Mouse (Mus musculus) layer of hippocampus, postnatal 25 days (tissue): Measurements from ENCODE around the gene Mrtfa. TPM values are rescaled to one million over a fixed set of nuclear protein-coding genes. Genes with fewer than 3 reads are reported as not detected.

Experiments
- DNase-seq, 2 experiments: peaks; one replicate each; pipeline ENCODE4 v3.0.0; 2022; ENCODE audit warnings: mixed read lengths in 2 of 2, low spot score in 1 of 2; ENCODE audit errors: extremely low spot score in 1 of 2
- total RNA-seq, 2 experiments: library from RNA; stranded (reverse); gene quantifications; 2 replicates each; pipeline ENCODE4 v1.2.3; 2021

Gene Mrtfa
- total RNA-seq, 2 experiments from 2014 or later = 89.6 to 94.5 TPM

DNA sequence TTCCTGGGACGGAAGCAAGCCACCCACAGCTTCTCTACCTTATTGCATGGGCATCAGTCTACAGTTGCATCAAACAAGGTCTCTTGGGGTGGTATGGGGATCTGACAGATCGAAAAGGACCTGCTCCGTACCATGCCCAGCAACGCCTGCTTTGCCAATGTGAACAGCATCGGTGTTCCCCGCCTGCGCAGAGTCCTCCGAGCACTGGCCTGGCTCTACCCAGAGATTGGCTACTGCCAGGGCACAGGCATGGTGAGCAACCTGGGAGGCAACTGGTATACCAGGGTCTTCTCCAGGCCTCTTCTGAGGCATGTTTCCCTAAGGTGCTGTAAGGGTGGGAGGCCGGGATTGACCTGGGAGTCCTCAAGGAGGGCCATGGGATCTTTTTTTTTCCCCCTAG, 183.2 kb downstream of the Mrtfa start:
- DNase-seq = no peak

- DNase-seq = no peak
These were observed 184.3 kb downstream of the Mrtfa start for GRCm38 (mm10) chr15:81006127-81006735.

GRCm38 (mm10) chr15:81000419-81001138, 190.0 kb downstream of the Mrtfa start:
- no peak for DNase-seq

DNA sequence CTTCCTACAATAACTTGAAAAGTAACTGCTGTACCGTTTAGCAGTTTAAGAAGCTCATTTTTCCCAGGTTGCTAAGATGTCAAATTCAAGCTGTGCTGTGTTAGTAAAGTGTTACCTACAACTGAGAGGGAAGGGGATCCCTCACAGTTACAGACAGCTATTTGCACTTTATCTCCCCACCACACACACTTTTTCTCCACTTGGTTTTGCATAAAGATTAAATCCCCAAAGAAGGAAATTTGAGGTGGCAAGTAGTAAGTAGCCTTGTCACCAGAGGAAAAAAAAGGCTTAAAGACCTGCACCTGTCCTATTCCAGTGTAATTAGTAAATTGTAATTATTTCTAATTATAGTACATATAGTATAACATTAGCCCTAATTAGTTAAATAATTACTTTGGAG, 193.5 kb downstream of the Mrtfa start:
- no peak for DNase-seq

DNA sequence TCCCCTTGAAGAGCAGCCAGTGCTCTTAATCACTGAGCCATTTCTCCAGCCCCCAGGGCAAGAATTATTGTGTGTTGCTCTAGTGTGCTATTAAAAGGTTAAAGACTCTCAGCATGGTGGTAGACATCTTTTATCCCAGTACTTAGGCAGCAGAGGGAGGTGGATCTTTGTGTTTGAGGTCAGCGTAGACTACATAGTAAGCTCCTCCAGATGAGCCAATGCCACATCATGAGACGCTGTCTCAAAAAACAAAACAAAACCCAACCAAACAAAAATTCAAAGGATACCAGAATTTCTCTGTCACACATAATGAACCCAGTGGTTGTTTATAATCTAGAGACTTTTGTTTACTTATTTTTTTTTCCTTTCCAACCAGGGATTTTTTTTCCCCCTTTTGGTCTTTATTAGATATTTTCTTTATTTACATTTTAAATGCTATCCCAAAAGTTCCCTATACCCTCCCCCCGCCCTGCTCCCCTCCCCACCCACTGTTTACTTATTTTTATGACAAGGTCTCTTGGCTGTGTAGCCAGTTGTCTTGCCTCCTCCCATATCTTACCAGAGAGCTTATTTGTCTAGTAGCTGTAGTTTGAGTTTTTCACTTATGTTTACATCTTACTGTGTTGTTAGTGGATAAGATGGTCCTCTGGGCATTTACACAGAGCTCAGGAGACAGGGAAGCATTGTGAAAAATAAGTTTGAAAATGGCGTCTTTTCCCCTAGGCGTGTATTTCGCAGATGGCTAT, 194.3 kb downstream of the Mrtfa start:
- no peak for DNase-seq

DNA sequence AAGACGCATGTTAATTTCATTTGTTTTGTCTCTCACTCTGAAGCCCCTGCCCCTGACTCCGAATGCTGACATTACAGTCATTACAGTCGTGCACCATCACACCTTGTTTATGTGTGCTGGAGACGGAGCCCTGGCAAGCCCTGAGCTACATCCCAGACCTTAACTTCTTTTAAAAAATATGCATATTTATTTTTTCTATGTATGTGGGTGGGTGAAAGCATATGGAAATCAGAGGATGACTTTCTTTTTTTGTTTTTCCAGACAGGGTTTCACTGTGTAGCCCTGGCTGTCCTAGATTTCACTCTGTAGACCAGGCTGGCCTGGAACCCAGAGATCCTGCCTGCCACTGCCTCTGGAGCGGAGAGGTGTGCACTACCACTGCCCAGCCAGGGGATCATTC, 195.6 kb downstream of the Mrtfa start:
- no peak for DNase-seq

GRCm38 (mm10) chr15:80989712-80990111, 200.8 kb downstream of the Mrtfa start:
- DNase-seq = no peak

DNA sequence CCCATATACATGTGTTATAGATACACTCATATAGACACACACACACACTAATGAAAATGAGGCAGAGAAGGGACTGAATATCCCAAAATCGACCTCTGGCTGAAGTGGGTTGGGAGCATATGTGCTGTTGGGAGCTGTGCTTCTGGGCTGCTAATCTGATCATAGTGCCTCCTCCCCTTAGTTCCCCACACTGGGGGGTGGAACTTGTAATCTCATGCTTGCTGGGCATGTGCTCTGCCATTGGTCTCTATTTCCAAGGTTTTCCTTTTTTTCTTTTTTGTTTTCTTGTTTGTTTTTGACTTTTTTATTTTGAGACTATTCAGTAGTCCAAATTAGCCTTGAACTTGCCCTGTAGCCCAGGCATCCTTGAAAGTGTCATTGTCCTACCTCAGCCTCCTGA, 202.2 kb downstream of the Mrtfa start:
- DNase-seq = no peak

DNA sequence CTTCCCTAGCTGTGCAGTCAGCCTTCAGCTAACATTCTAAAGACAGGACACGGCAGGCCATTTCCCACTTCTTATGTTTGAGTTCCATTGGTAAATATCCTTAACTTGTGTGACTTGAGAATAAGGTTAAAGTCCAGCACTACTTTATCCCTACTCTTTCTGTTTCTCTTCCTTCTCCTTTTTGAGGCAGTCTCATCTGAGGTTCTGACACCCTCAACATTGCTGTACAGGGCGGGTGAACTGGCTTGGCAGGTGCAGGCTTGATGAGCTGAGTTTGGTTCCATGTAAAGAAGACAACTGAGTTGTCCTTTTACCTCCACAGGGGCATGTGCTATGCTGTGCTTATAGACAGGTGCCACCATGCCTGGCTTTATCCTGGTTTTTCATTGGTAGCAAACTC, 207.3 kb downstream of the Mrtfa start:
- DNase-seq = no peak

DNA sequence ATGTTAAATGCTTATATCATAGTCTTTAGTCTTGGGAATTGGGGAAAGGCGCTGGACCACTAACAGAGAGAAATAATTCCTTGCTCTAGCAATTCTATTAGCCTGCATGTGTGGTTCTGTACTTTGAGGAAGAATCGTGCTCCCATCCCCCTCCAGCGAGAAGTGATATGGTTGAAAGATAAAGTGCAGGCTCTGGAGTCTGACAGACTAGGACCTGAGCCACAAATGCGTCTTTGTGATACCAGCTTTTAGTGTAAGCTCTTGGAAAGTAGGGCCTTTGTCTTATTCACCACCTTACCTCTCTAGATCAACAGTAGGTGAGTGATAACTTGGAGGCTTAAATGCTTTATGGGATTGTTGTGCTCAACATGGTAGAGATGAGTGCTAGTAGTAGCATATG, 209.4 kb downstream of the Mrtfa start:
- no peak for DNase-seq

DNA sequence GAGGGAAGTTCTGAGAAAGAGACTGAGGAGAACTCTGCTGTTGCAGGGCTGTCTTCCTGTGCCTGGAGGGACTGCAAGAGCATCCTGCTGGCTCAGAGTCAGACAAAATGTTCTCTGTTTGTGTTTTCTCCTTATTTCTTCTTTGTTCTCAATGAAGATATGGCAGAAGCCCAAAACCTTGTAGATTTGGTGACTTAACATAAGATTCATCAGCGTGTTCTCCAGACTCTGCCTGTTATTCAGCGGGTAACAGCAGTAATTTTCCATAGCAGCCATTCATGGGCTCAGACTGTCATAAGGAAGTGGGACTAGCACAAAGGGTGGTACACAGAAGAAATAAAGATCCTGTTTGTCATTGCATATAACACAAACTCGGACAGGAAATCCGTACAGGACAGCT, 210.9 kb downstream of the Mrtfa start:
- no peak for DNase-seq

GRCm38 (mm10) chr15:80977620-80978334, 212.8 kb downstream of the Mrtfa start, which contains the start of gene Sgsm3:
Gene Sgsm3, plus strand, starts transcription at chr15:80977765.
- DNase-seq = peak; percentile 76 to 81

GRCm38 (mm10) chr15:80975666-80976065, 214.9 kb downstream of the Mrtfa start:
- no peak for DNase-seq

DNA sequence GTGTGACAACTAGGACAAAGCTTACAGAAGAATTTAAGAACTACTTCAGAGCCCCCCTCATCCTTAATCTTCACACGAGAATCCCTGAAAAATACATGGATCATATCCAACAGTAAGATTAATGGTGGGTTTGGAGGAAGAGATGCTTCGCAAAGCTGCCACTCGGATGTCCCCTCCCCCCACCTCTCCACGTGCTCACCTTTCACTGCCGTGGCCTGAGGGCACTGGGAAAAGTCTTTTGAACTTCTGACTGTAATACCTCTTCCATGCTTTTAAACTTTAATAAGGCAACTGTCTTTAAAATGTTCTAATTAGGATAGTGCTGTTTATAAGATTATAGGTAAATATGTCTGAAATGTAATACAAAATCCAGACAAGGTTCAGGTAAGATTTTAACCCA, 216.2 kb downstream of the Mrtfa start:
- DNase-seq = no peak

GRCm38 (mm10) chr15:80969371-80969770, 221.2 kb downstream of the Mrtfa start:
- no peak for DNase-seq

Other genes with a start within 250 kb of the Mrtfa start
- gene Adsl, start 242.3 kb downstream of the Mrtfa start, total RNA-seq = 10 to 100 TPM; 28.2 to 29.7 TPM
- gene Sgsm3, start 213.0 kb downstream of the Mrtfa start, total RNA-seq = 10 to 100 TPM; 72.8 to 73.7 TPM
- 10 to 100 TPM; 21.3 to 24.9 TPM for gene Mchr1, start 44.7 kb upstream of the Mrtfa start, total RNA-seq
- 10 to 100 TPM; 42.4 to 44.8 TPM for gene Slc25a17, start 170.1 kb upstream of the Mrtfa start, total RNA-seq
- gene St13, start 209.3 kb upstream of the Mrtfa start, total RNA-seq = 100 to 1,000 TPM; 171 to 182 TPM
- gene Xpnpep3, start 209.4 kb upstream of the Mrtfa start, total RNA-seq = 10 to 100 TPM; 13.4 to 15.3 TPM
- not detected for gene Dnajb7, start 217.5 kb upstream of the Mrtfa start, total RNA-seq